Mouse (Mus musculus) embryo, embryonic 10.5 days (tissue): ENCODE data around the gene 1110032F04Rik.
"Not testable (repeated sequence)": the region's sequence is repeated elsewhere in the genome, so short reads cannot be mapped to it uniquely, and the experiment has no call there.

Source experiments
- DNase-seq: peaks from one replicate; pipeline ENCODE4 v3.0.0-alpha.2; 2015; ENCODE audit warnings: low spot score

The 1110032F04Rik gene

GRCm38 (mm10) chr3:68869211-68869690, at the start of gene 1110032F04Rik:
Gene 1110032F04Rik, plus strand, starts transcription at chr3:68869586.
- peak; percentile 76 for DNase-seq

- no peak for DNase-seq
These were observed 48.0 kb upstream of the 1110032F04Rik start for GRCm38 (mm10) chr3:68821406-68821805.

- DNase-seq: peak; percentile 45
These were observed 47.5 kb upstream of the 1110032F04Rik start for GRCm38 (mm10) chr3:68821926-68822341.

- no peak for DNase-seq
These were observed 45.3 kb upstream of the 1110032F04Rik start for GRCm38 (mm10) chr3:68823876-68824764.

GRCm38 (mm10) chr3:68824765-68825090, 44.7 kb upstream of the 1110032F04Rik start:
- DNase-seq: peak; percentile 25

- no peak for DNase-seq
These were observed 44.2 kb upstream of the 1110032F04Rik start for GRCm38 (mm10) chr3:68825151-68825550.

- no peak for DNase-seq
These were observed 41.7 kb upstream of the 1110032F04Rik start for GRCm38 (mm10) chr3:68827671-68828070.

GRCm38 (mm10) chr3:68829944-68830343, 39.4 kb upstream of the 1110032F04Rik start:
- no peak for DNase-seq

- no peak for DNase-seq
These were observed 32.4 kb upstream of the 1110032F04Rik start for GRCm38 (mm10) chr3:68836857-68837499.

GRCm38 (mm10) chr3:68840206-68840605, 29.2 kb upstream of the 1110032F04Rik start:
- no peak for DNase-seq

GRCm38 (mm10) chr3:68844025-68844424, 25.4 kb upstream of the 1110032F04Rik start:
- DNase-seq: no peak

- no peak for DNase-seq
These were observed 21.1 kb upstream of the 1110032F04Rik start for GRCm38 (mm10) chr3:68848323-68848722.

GRCm38 (mm10) chr3:68852414-68852813, 17.0 kb upstream of the 1110032F04Rik start:
- DNase-seq: no peak

- DNase-seq: peak; percentile 61
These were observed 543 bp downstream of the 1110032F04Rik start for GRCm38 (mm10) chr3:68869691-68870567.

- peak; percentile 24 for DNase-seq
These were observed 1.2 kb downstream of the 1110032F04Rik start for GRCm38 (mm10) chr3:68870568-68870950.

- no peak for DNase-seq
These were observed 4.7 kb downstream of the 1110032F04Rik start for GRCm38 (mm10) chr3:68874079-68874478.

GRCm38 (mm10) chr3:68886845-68887244, 17.5 kb downstream of the 1110032F04Rik start:
- DNase-seq: no peak

GRCm38 (mm10) chr3:68895426-68895825, 26.0 kb downstream of the 1110032F04Rik start:
- no peak for DNase-seq

GRCm38 (mm10) chr3:68897154-68897553, 27.8 kb downstream of the 1110032F04Rik start:
- no peak for DNase-seq

- not testable (repeated sequence) for DNase-seq
These were observed 33.2 kb downstream of the 1110032F04Rik start for GRCm38 (mm10) chr3:68902636-68903035.

- no peak for DNase-seq
These were observed 35.8 kb downstream of the 1110032F04Rik start for GRCm38 (mm10) chr3:68904902-68905778.
